29 mouse cellular contexts compared by ENCODE assay signal in genomic region chr13:98498080-98498479, GRCm38 (mm10). TPM values are rescaled to one million over a fixed set of nuclear protein-coding genes. Genes with fewer than 3 reads are reported as not detected.
DNase-seq lines count a peak whose midpoint lies in the region; ATAC-seq lines count a peak whose summit lies in the region.
"Had no signal": no experiment of that assay in that cellular context is flagged by ENCODE, and none has a peak within 500 bp of the region (broad histone marks: within the 10 kb centered on the region; RNA-seq: fewer than 3 reads in every experiment).

No protein-coding gene starts in this region.

- peak overlapping the region; percentile 15; the same call in 1 of the 2 replicates for H3K4me2 ChIP-seq in embryonic facial prominence, embryonic 14.5 days (ENCODE audit: low read depth, low read length)
- H3K4me2 ChIP-seq: forebrain, embryonic 12.5 days; heart, embryonic 12.5 days; limb, embryonic 15.5 days; liver, embryonic 13.5 days; midbrain, embryonic 13.5 days; neural tube, embryonic 15.5 days; stomach, embryonic 15.5 days had no signal

- peaks cover 8% of the 10 kb centered on the region for H3K4me1 ChIP-seq in heart, embryonic 10.5 days
- H3K4me1 ChIP-seq in embryonic facial prominence, embryonic 14.5 days (ENCODE audit: control insufficient read depth, insufficient read depth, low read length), result peaks cover 23% of the 10 kb centered on the region
- H3K4me1 ChIP-seq: liver, embryonic 13.5 days had no signal

- intact Hi-C loops in heart, postnatal 36 days (cut with DNase I), result no loop called here

- H3K4me3 ChIP-seq in heart, embryonic 10.5 days, result no peak overlapping the region
- H3K4me3 ChIP-seq in embryonic facial prominence, embryonic 14.5 days (ENCODE audit: low read depth, low read length), result no peak overlapping the region
- H3K4me3 ChIP-seq: forebrain, embryonic 12.5 days; heart, embryonic 12.5 days; hindbrain, embryonic 10.5 days; hindbrain, embryonic 15.5 days; layer of hippocampus, adult 2 months; limb, embryonic 15.5 days; liver, embryonic 13.5 days; midbrain, embryonic 13.5 days; neural tube, embryonic 15.5 days; stomach, embryonic 15.5 days had no signal

- no peak overlapping the region for H3K9ac ChIP-seq in embryonic facial prominence, embryonic 14.5 days (ENCODE audit: low read depth, low read length)
- H3K9ac ChIP-seq: forebrain, embryonic 12.5 days; heart, embryonic 12.5 days; hindbrain, embryonic 15.5 days; limb, embryonic 15.5 days; liver, embryonic 13.5 days; midbrain, embryonic 13.5 days; neural tube, embryonic 15.5 days; stomach, embryonic 15.5 days had no signal

- no peaks in the 10 kb centered on the region for H3K36me3 ChIP-seq in heart, embryonic 10.5 days
- H3K36me3 ChIP-seq in embryonic facial prominence, embryonic 14.5 days (ENCODE audit: control insufficient read depth, insufficient read depth, low read length), result no peaks in the 10 kb centered on the region
- H3K36me3 ChIP-seq: forebrain, embryonic 12.5 days; G1E; heart, embryonic 12.5 days; hindbrain, embryonic 10.5 days; hindbrain, embryonic 15.5 days; limb, embryonic 15.5 days; liver, embryonic 13.5 days; midbrain, embryonic 13.5 days; neural tube, embryonic 15.5 days; stomach, embryonic 15.5 days had no signal

- H3K27me3 ChIP-seq in heart, embryonic 10.5 days (ENCODE audit: insufficient read depth, poor library complexity, severe bottlenecking), result peaks cover 76% of the 10 kb centered on the region
- H3K27me3 ChIP-seq in embryonic facial prominence, embryonic 14.5 days (replicated peaks; ENCODE audit: control insufficient read depth, insufficient read depth, low read length), result peaks cover 48% of the 10 kb centered on the region

- peak; percentile 73 for DNase-seq in heart, embryonic 10.5 days (ENCODE audit: low spot score)
- no peak for DNase-seq in heart, postnatal 36 days
- DNase-seq in 3134 (ENCODE audit: extremely low read depth, insufficient read length, low spot score) (peak; percentile 75), 3T3-L1 (ENCODE audit: low read depth, low spot score) (peak; percentile 77)
- DNase-seq in embryonic facial prominence, embryonic 14.5 days (ENCODE audit: low spot score), result peak; percentile 70
- no peak for DNase-seq in left cerebral cortex, adult 18-20 months (ENCODE audit: low spot score in 2 of 2)
- no peak for DNase-seq in gastrocnemius, postnatal 25 days
- DNase-seq: cerebellum, adult 18-20 months; gastrocnemius, postnatal 14 days; liver, embryonic 13.5 days; right cerebral cortex, postnatal 25 days had no signal

- H3K9me3 ChIP-seq in heart, embryonic 10.5 days, result no peaks in the 10 kb centered on the region
- H3K9me3 ChIP-seq in embryonic facial prominence, embryonic 14.5 days (ENCODE audit: control insufficient read depth, low read length), result no peaks in the 10 kb centered on the region
- H3K9me3 ChIP-seq: forebrain, embryonic 12.5 days; heart, embryonic 12.5 days; hindbrain, embryonic 10.5 days; hindbrain, embryonic 15.5 days; limb, embryonic 15.5 days; liver, embryonic 13.5 days; midbrain, embryonic 13.5 days; neural tube, embryonic 15.5 days; stomach, embryonic 15.5 days had no signal

- 68% methylated on average over 11 of the region's 11 CpGs for WGBS in heart, embryonic 10.5 days
- WGBS in embryonic facial prominence, embryonic 14.5 days, result 33% methylated on average over 11 of the region's 11 CpGs

- ATAC-seq in embryonic facial prominence, embryonic 14.5 days (ENCODE audit: low read depth), result no peak
- ATAC-seq: inflammation-experienced regulatory T-cells, adult 6 months had no signal

- no peak overlapping the region for H3K27ac ChIP-seq in heart, embryonic 10.5 days
- H3K27ac ChIP-seq in embryonic facial prominence, embryonic 14.5 days (replicated peaks; ENCODE audit: low read depth, low read length), result no peak overlapping the region
- H3K27ac ChIP-seq: forebrain, embryonic 12.5 days; hindbrain, embryonic 10.5 days; hindbrain, embryonic 15.5 days; layer of hippocampus, adult 2 months; limb, embryonic 15.5 days; liver, embryonic 13.5 days; macrophage; midbrain, embryonic 13.5 days; neural tube, embryonic 15.5 days; stomach, embryonic 15.5 days had no signal

RNA-seq across cellular contexts. Expression of gene Gm10320, which starts 6.3 kb away (rescaled TPM):
- polyA plus RNA-seq in heart, embryonic 10.5 days (2016; fragmentation: Nextera tagmentation; extraction: Ambion mirVana), result 0.48 and 0.82 TPM in 2 replicates
- total RNA-seq in heart, postnatal 36 days (2021), result not detected
- polyA plus RNA-seq in embryonic facial prominence, embryonic 14.5 days (2014; fragmentation: Nextera tagmentation; extraction: Ambion mirVana), result 1.5 and 2.4 TPM in 2 replicates
- total RNA-seq in left cerebral cortex, adult 18-20 months (2021), result not detected
- not detected for total RNA-seq in gastrocnemius, postnatal 25 days (2021)
- total RNA-seq: adrenal gland, adult 2 months; gastrocnemius, postnatal 14 days; heart, adult 18-20 months; layer of hippocampus, adult 2 months; layer of hippocampus, postnatal 14 days; left cerebral cortex, adult 8-10 months; left cerebral cortex, postnatal 36 days; monocyte, adult 5-6 weeks had no signal
- polyA plus RNA-seq: macrophage had no signal

Comparison
In these comparisons a context has a peak if more than half of its experiments do, and no peak if none do; other contexts are left out.
1. DNase-seq: peak in heart, embryonic 10.5 days (single experiment), 3134 (single experiment), 3T3-L1 (single experiment) and embryonic facial prominence, embryonic 14.5 days (single experiment); none in heart, postnatal 36 days (0 of 2), left cerebral cortex, adult 18-20 months (0 of 2) and gastrocnemius, postnatal 25 days (single experiment).